Mouse (Mus musculus) adipocyte (in vitro differentiated cells): ENCODE measurements around the gene Pidd1.
"Not testable (repeated sequence)": the region's sequence is repeated elsewhere in the genome, so short reads cannot be mapped to it uniquely, and the experiment has no call there.

Experiments
- DNase-seq: peaks from one replicate; pipeline ENCODE4 v3.0.0-alpha.2; 2016; ENCODE audit warnings: low spot score

The Pidd1 gene

DNA sequence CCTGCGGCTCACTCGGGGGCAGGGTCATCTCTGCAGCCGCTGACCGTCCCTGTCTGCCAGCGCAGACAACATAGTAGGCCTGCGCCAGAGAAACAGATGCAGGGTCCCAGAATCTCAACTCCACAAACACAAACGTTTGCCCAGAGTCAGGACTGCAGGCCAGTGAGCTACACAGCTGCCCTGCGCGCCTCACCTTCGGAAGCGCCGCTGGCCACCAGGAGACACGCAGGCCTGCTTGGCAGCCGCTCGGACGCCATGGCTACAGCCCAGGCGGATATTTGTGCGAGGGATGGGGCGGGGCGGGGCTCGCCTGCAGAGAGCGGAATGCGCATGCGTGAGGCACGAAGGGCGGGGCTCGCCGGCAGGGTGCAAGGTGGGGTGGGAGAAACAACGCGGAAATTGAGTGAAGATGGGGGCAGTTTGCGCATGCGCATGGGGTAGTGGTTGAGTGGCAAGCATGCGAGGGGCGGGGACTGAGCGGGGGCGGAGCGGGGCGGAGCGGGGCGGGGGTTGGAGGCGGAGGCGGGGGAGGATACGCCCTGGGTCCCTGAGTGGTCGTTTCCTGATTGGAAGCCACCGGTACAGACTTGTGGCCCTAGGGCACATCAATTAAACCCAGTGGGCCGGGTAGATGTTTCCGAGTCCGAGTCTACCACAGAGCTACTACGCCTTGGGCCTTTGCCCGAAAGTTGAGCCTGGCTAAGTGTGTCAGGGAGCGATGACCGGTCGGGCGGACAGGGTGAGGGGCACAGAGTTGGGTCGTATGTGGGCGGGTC is 29.8 kb downstream of the Pidd1 start, which contains the start of gene Gatd1:
Gene Gatd1, minus strand, starts transcription at position 328 of the 776 bp plus-strand sequence.
- peak; percentile 98 for DNase-seq

DNA sequence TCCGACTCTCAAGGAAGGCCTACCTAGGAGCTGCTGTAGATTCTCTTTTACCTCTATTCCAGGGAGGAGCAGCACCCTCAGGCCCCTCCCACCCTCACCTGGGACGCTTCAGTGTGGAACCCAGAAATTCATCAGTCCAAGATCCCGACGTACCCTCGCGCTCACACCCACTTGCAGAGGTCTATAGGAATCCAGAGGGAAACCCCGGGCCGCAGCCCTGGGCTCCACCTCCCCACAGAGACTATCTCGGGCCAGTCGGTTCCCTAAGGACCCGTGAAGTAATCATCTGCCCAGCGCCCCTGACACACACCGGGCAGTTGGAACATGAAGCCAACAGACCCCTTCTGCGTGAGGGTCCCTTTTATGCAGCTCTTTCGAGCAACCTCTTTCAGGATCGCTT is 30.5 kb downstream of the Pidd1 start:
- DNase-seq: no peak

DNA sequence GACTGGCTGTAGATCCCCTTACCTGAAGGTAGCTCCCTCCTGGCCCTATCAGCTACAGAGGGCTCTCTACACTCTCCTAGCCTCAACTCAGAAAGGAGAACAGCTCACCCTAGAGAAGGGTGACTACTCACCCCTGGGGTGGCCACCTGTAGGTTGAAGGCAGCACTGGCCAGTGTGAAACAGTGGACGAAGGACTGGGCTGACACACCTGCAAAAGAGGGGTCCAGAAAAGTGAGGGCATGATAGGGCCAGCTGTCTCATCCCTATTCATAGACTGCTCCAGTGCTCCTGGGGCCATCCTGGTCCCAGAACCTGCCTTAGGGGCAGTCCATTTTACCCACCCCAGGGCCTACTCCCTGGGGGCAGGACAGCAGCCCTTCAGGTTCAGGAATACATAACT is 32.2 kb downstream of the Pidd1 start:
- DNase-seq: no peak

DNA sequence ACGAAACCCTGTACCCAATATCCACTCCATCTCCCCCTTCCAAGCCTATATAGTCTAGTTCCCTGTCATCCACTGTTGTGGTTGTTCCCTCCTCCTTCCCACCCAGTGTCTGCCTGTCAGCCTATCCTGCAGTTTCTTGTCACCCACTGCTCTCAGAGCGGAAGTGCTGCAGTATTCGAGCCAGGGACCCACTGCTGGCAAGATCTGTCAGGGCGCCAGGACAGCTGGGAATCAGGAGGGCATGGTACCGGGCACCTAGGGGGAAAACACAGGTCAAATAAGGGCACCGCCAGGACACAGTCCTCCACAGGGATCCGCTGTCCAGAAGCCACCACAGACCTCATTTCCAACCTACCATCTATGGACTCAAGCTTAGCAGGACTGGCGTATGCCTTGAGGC is 33.2 kb downstream of the Pidd1 start:
- no peak for DNase-seq

DNA sequence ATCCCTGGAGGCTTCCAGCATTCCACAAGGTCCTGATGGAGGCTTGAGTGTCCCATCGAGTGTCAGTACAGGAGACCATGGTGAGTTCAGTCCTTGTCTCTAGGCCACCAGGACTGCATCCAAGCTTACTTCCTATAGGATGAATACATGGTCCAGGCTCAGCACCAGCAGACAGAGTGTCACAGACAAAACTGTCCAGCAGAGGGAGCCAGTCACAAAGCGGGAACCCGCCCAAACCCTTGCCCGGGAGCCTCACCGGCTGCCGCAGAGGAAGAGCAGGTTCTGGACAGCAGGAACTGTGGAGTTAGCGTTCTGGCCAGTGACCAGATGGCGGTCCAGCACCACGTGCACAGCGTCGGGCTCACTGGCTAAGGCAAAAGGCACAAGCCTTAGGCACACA is 35.0 kb downstream of the Pidd1 start:
- DNase-seq: peak; percentile 86

DNA sequence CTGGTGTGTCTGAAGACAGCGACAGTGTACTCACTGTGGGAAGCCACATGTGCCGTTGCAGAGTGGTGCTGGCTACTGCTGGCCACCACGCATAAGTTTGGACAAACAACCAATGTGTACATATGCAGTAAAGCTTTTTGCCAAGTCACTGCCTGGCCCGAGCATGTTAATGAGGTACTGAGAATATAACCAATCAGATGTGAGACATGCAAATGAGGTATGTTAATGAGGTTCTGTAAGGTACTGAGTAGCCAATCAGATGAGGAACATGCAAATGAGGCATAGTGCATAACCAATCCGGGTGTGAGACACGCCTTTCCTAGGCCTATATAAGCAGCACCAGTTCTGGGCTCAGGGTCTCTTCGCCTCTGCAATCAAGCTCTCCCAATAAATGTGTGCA is 36.2 kb downstream of the Pidd1 start:
- DNase-seq: not testable (repeated sequence)

DNA sequence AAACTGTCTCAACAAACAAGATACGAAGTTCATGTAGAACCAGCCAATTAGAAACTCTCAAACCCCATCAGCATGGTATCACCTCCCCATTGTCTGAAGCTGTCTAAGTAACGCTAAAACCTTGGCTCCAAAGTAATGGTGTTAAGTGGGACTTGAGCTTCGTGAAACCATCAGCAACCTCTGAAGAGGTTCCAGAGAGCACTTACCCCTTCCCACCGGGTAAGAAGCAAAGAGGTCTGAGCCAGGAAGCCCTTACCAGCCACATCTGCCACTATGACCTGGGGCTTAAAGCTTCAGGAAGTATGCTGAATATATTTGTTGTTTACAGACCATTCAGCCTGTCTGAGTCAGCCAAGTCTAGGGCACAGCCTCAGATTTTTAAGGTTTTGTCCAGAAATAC is 38.4 kb downstream of the Pidd1 start:
- DNase-seq: no peak

DNA sequence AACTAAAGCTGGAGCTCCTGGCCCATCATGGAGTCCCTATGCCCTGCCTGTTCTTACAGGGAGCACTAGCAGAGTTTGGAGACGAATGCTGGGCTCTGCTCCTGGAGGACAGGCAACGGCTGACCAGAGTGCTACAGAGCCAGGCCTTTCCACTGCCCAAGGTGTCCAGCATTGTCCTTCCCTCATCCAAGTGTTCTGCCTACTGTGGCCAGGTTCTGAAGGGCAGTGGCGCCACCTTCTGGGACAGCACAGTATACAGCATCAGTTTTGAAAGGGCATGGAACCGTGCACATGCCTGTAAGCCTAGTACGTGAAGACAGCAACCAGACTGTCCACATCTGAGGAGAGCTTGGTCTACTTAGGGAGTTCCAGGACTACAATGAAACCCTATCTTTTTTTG is 40.5 kb downstream of the Pidd1 start:
- DNase-seq: peak; percentile 70

DNA sequence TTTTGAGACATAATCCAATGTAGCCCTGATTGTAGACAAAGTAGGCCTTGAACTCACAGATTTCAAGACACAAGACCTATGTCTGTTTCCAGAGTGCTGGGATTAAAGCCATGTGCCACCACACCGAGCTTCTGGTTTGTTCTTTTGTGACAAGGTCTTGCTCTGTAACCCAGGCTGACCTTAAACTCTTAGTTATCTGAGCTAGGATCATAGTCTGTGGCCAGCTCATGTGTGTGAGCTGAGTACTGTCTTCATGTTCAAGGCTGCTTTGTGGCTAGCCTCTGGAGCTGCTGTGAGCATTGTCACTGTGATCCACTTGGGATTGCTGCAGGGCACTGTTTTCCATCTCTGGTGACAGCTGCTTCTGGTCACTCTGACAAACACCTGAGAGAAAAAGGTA is 48.5 kb downstream of the Pidd1 start:
- no peak for DNase-seq

DNA sequence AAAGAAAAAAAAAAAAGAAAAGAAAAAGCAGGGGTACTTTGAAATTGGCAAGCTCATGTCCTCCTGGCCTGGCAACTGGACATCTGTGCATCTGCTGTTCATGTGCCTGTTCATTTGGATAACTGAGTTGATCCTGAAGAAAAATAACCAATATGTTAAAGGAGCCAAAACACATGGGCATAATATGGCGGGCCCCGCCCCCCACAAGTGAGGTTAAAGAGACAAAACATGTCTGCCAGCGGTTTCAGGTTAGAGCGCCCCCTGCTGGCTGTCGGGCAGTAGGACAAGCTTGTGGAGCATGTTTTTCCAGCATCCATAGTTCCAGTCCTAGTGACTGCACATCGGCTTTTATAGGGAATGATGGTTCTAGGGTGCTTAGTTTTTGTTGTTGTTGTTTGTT is 49.1 kb downstream of the Pidd1 start:
- DNase-seq: peak; percentile 83

DNA sequence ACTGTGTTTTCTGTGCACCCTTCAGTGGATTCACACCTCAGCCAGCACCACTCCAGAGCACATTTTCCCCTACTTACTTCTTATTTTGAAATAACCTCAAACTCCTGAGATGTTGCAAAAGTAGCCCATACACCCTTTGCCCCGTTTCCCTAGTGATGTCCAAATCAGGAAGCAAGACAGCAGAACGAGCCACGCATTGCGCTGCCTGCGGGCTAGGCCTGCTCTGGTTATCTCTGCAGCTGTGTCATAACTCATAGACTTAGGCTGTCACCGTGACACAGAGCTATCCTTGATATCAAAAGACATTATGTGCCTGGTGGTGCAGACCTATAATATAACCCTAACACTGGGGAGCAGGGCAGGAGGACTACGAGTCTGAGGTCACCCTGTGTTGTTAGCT is 49.7 kb downstream of the Pidd1 start:
- peak; percentile 79 for DNase-seq

DNA sequence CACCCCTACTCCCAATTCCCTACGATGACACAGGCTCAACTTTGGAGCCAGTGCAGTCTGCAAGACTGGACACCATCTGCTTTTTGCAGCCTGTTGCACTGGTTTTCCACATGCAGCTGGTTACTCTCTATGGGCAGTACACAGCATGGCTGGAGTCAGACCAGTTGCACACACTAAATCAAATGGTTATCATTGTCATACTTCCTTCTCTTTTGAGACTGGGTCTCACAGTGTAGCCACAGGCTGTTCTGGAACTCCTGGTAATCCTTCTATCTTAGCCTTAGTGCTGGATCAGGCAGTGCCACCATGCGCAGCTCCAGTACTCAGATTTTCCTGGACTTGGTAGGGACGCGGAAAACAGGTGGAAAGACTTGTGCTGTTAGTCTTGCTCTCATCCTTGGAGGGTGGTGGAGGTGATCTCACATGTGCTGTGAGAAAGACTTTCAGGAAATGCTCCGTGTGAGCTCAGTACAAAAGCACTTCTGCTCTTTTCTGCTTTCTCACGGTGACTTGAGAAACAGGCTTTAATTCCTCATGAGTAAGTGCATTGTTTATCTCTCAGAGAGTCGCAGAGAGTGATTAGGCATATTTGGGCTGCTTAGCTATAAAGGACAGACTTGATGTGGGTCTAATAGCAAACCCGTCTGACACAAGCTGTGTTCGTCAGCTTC is 51.1 kb downstream of the Pidd1 start:
- DNase-seq: peak; percentile 49

DNA sequence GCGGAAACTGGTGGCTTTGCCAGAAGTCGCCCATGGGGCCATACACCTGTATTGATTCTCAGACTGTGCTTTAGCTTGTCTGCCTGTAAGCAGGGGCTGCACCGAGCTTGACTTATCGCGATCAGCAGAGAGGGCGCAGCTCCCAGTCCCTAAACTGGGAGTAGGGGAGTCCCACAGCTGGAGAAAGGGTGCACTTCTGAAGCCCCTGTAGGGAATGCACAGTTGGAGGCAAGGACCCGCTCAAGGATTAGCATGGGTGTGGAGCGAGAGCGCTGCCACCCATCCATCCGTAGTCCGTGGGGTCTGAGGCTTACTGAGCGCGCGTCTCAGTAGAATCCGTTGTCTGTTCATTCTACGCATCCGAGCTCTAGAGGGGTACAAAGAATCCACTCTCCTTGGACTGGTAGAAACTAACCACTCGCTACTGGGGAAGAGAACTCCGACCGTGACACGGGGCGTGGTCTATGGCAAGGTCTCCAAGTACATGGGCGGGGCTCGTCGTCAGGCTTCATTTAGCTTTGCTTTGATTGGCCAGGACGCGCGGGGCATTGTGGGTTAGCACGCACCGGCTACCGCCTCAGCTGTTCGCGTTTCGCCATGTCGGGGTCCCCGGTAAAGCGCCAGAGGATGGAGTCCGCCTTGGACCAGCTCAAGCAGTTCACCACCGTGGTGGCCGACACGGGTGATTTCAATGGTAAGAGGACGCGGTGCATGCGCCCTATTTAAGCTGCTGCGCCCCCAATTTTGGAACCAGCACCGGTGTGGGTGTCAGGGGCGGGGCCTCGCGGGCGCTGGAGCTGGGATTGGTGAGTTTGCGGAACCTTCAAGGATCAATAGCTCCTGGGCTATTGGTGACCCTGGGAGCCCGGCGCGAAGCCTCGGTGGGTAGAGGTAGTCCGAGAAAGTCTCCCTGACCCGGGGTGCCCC is 51.9 kb downstream of the Pidd1 start, which contains the start of gene Taldo1:
Gene Taldo1, plus strand, starts transcription at position 575 of the 927 bp plus-strand sequence.
- DNase-seq: peak; percentile 95

DNA sequence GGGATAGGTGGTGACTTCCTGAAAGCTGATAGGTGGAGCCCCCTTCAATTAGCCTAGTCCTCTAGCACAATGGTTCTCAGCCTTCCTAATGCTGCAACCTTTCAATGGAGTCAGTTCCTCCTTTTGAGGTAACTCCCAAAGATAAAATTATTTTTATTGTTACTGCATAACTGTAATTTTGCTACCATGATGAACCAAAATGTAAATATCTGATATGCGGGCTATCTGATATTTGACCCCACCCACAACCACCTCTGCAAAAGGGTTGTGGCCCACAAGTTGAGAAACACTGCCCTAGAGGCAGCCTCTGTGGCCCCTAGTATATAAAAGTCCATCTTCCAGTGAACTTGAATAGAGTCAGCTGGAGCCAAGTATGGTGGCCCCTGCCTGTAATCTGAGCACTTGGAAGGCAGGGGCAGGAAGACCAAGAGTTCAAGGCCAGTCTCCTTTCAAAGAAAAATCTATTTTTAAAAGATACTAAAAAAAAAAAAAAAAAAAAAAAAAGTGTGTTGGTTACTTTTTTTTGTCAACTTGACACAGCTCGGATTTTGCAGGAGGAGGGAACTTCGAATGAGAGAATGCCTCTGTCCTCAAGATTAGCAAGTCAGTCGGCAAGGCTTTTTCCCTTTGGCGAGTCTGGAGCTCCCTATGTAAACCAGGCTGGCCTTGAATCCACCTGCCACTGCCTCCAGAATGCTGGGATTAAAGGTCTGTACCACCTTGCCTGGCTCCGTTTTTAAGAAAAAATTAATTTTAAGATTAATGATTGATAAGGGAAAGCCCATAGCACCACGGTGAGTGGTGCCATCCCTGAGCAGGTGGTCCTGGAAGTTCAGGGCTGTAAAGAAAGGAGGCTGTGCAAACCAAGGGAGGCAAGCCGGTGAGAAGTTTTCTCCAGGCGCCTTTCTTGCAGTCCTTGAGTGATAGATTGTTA is 53.2 kb downstream of the Pidd1 start:
- DNase-seq: no peak

DNA sequence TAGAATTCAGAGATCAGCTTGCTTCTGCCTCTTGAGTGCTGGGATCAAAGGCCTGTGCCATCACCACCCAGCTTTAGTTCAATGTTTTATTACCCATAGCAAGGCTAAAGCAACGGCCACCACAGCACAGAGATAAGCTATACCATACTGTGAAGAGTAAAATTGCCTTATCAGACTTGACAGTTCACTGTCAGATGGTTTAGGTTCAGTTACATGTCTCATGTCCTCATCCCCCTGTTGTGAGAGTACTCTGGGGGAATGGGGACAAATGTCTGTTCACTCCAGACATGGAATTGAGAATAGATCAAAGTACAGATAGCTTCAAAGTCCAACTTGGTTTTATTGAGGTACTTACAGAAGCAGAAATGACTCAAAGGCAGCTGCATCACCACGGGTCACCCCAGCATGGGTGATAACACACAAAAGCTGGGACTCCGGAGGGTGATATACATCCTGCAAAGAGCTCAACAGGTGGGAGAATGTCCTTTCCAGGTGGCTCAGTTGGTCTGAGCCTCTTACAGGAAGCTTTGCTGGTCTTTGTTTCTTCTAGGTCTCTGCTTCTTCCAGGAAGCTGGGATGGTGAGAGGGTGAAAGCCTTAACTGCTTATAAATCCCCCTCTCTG is 55.2 kb downstream of the Pidd1 start:
- DNase-seq: no peak
